Mouse (Mus musculus): ENCODE data around the gene Mok.

DNA sequence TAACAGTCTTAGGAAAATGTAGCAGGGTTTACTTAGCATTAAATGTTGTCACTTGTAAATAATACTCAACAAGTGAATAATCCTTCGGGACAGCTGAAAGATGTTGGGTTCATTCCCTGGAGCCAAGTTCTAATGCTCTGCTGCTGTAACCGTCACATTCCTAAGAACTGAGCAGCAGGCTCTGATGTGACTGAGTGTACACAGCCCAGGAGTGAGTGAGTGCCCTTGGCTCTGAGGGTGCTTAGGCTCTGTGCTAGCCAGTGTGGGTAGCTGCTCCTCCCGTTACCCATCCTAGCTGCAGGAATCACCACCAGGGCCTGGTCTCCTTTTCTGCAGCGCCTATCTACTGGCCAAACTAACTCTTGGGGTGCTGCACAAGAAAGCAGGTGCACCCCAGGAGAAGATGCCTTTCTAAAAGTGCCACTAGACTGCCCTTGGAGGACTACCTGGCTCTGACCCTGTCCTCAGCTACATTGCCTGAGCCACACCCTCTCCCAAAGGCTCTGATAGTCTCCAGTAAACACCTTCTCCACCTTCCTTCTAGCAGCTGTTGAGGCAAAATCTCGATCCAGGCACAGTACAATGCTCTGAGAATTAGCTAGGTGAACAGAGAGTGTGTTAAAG is 38.0 kb downstream of the Mok start:
- TF ChIP-seq GATA1 (IDR thresholded peaks at IDR 0.05; ENCODE audit: low read length) (no peak), TAL1 (IDR thresholded peaks at IDR 0.05; ENCODE audit: low read length) (no peak)

Data from erythroblast, embryonic 14.5 days (primary cell).